Mouse (Mus musculus) cortical plate, adult 2 months (tissue): ENCODE measurements around the gene Zfp458. TPM values are rescaled to one million over a fixed set of nuclear protein-coding genes. Genes with fewer than 3 reads are reported as not detected.
"Not testable (repeated sequence)": the region's sequence is repeated elsewhere in the genome, so short reads cannot be mapped to it uniquely, and the experiment has no call there.

Experiments
- H3K27ac ChIP-seq: fragments of 200-500 bp; 2 replicates; pipeline ENCODE4 v1.5.1; 2012; ENCODE audit warnings: low read length, control low read depth, inconsistent platforms; ENCODE audit not compliant: insufficient read depth
- H3K4me1 ChIP-seq: fragments of 200-500 bp; 2 replicates; pipeline ENCODE4 v1.6.1; 2011; ENCODE audit warnings: low read length; ENCODE audit not compliant: control insufficient read depth, insufficient read depth
- H3K4me3 ChIP-seq: fragments of 200-500 bp; 2 replicates; pipeline ENCODE4 v1.5.1; 2011; ENCODE audit warnings: mild to moderate bottlenecking, low read length, control low read depth; ENCODE audit not compliant: insufficient read depth
- CTCF ChIP-seq: fragments of 200-500 bp; IDR thresholded peaks from 2 replicates; pipeline ENCODE4 v1.5.1; 2011; ENCODE audit warnings: mild to moderate bottlenecking, control low read depth, low read length; ENCODE audit not compliant: insufficient read depth; ENCODE audit errors: extremely low read depth
- POLR2A ChIP-seq: fragments of 200-500 bp; IDR thresholded peaks from 2 replicates; pipeline ENCODE4 v1.6.1; 2011; ENCODE audit warnings: mild to moderate bottlenecking, low read length, control low read depth; ENCODE audit not compliant: insufficient read depth; ENCODE audit errors: extremely low read depth
- polyA plus RNA-seq: library from polyadenylated mRNA; depleted of rRNA; stranded (reverse); fragments of >200 nt; gene quantifications from 2 replicates; pipeline ENCODE4 v1.2.3, GENCODE M21; 2012; rRNA removed

The Zfp458 gene
- polyA plus RNA-seq = 3.8 and 4.2 TPM in 2 replicates

DNA sequence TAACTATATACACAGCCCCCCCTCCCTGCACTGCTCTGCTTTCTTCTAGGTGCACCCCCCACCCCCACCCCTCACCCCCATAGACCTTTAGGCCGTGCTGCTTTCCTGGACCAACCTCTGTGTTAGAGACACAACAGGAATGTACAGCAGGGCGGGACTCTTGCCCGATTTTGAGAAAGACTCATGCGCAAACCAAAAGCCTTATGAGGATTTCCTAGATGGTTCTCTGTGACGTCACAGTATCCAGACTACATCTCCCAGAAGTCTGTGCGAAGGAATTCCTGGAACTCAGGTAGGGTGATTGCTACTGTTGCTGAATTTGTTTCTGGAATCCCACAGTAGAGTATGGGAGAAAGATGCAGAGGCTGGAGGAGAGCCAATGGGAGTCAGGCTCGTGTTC lies at the start of gene Zfp458:
Gene Zfp458, minus strand, starts transcription at position 153 of the 400 bp plus-strand sequence.
- H3K27ac ChIP-seq = no peak within 1 kb of the TSS
- H3K4me1 ChIP-seq = no peaks in the 10 kb centered on the region
- TF ChIP-seq POLR2A (no peak), CTCF (no peak)
- no peak within 1 kb of the TSS for H3K4me3 ChIP-seq

DNA sequence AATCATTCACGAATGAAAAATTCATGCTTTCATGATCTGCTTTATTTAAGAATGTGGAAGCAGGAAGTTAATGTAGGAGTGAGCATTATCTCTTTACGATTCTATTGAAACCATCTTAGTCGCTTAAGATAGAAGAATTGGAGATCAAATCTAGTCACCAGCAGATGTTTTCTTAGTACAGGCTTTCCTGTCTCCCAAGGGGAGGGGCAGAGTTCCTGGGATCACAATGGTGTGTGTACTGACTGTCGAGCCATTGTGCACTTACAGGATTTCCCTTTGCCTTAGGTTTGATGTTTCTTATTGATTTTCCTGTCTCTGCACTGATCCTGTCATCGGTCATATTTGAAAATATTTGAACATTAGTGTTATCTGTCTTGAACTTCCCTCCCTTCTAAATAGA lies 28.5 kb upstream of the Zfp458 start:
- Histone ChIP-seq H3K27ac (no peak overlapping the region), H3K4me3 (peak overlapping the region; percentile 95; the same call in 1 of the 2 replicates), H3K4me1 (no peaks in the 10 kb centered on the region)
- TF ChIP-seq CTCF = no peak
- no peak for TF ChIP-seq POLR2A

DNA sequence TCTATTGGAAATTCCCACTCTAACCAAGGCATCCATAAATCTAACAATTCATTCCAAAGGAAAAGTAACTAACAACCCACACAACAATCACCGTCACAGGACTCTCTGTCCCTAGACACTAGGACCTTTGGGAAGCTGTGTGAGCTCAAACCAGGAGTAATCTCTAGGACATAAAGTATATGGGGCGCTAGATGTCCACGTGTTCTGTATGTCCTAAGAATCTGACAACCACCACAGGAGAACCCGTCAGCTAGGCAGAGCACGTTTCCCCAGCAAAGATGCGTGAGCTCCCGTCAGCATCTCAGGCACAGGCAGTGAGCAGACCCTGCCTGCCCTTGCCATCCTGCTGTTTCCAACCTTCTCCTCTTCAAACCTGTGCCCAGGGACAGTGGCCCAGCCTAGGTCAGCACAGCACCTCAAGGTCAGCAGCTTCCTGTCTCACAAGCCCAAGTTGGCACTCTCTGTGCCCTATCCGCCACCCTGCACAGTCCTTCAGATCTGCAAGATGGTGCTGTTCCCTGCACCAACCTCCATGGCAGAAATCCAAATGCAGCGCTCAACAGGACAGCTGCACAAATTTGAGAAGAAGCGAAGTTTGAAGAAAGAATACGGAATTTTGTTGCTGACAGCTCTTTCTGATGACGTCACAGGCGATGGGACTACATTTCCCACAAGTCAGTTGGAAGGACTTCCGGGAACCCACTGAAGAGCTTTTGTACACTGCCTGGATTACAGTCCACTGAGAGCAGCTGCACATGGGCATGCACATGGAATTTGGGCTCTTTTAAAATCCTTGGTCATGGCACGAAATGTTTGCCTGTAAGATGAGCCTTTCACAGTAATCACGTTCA lies 27.8 kb upstream of the Zfp458 start, which contains the start of gene Zfp457:
Gene Zfp457, minus strand, starts transcription at position 664 of the 851 bp plus-strand sequence.
- peak within 1 kb of the TSS; percentile 79 for H3K27ac ChIP-seq
- TF ChIP-seq POLR2A (peak; percentile 89), CTCF (no peak)
- H3K4me3 ChIP-seq = peak within 1 kb of the TSS; percentile 95
- no peaks in the 10 kb centered on the region for H3K4me1 ChIP-seq

DNA sequence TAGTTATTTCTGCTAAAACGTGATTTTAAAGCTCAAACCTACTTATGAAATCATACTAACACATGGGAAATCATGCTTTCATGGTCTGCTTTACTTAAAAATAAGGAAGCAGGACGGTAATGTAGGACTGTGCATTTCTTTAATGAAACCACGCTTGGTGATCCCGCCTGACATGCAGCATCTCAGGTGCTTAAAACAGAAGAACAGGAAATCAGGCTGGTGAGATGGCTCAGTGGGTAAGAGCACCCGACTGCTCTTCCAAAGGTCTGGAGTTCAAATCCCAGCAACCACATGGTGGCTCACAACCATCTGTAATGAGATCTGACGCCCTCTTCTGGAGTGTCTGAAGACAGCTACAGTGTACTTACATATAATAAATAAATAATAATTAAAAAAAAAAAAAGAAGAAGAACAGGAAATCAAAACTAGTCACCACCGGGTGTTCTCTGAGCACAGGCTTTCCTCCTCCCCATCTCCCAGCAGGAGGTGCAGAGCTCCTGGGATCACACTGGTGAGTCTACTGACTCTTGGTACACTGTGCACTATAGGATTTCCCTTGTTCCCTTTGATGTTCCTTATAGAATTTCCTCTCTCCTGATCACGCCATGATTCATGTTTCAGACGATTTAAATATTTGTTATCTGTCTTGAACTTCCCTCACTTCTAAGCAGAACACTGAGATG lies 8.7 kb downstream of the Zfp458 start:
- not testable (repeated sequence) for H3K4me1 ChIP-seq, H3K27ac ChIP-seq
- peak overlapping the region; percentile 74 for H3K4me3 ChIP-seq

DNA sequence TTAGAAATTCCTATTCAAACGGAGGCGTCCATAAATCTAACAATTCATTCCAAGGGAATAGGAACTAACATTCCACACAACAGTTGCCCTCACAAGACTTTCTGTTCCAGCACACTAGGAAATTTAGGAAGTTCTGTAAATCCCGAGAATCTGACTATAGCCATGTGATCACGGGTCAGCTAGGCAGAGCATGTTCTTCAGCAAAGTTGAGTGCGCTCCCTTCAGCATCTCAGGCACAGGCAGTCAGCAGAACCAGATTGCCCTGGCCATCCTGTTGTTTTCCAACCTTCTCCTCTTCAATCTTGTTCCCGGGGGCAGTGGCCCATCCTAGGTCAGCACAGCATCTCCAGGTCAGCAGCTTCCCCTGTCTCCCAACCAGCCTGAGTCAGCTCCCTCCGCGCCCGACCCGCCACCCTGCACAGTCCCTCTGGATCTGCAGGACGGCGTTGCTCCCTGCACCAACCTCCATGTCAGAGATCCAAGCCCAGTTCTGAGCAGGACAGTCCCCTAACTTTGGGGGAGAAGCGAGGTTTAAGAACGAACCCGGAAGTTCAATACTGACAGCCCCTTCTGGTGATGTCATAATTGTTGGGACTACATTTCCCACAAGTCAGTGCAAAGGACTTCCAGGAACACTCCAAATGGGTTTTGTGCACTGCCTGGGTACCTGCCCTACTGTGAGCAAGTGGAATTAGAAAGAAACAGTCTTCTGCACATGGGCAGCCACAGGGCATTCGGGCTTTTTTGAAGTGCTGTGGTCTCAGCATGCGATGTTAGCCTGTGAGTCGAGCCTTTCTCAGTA lies 9.5 kb downstream of the Zfp458 start:
- H3K4me1 ChIP-seq = no peaks in the 10 kb centered on the region; the same call in 1 of the 2 replicates
- H3K4me3 ChIP-seq = peak overlapping the region; percentile 74
- no peak overlapping the region for H3K27ac ChIP-seq
- TF ChIP-seq CTCF (no peak), POLR2A (peak; percentile 36; the same call in 1 of the 2 replicates)

DNA sequence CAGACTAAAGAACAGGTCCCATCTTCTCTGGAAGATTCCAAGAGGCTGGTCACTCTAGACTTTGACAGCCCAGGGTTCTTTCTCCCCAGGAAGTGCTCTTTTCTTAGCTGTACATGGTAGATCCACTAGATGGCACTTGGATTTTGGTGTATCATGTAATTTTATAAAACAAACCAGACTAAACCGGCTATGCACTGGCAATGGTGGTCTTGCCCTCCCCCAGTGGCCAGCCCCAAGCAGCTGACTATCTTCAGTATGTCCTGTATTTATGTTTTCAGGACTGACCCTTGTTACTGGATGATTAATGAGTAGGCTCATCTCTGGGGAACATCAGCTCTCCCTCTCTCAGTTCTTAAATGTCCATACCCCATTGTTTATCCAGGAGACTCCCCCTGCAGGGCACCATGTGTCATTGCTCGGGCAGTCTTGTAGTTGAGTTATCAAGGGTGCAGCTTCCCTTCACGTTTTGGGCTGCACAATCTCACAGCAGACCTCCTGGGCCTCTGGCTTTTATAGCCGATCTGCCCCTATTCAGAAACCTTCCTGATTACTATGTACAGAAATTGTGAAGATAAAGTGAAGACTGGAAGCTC lies 64.2 kb downstream of the Zfp458 start:
- no peak for TF ChIP-seq CTCF
- no peaks in the 10 kb centered on the region for H3K4me1 ChIP-seq
- no peak overlapping the region for H3K27ac ChIP-seq
- H3K4me3 ChIP-seq = no peak overlapping the region

Other genes with a start within 250 kb of the Zfp458 start
- gene Zfp712, start 217.3 kb downstream of the Zfp458 start, polyA plus RNA-seq = 2.2 and 2.4 TPM in 2 replicates
- 2.9 and 3.0 TPM in 2 replicates for gene Zfp708, start 180.5 kb downstream of the Zfp458 start, polyA plus RNA-seq
- gene Gm28557, start 169.9 kb downstream of the Zfp458 start, polyA plus RNA-seq = 1.9 and 2.1 TPM in 2 replicates
- gene Rslcan18, start 162.2 kb downstream of the Zfp458 start, polyA plus RNA-seq = 0.19 TPM in 2 replicates
- gene Zfp759, start 156.8 kb downstream of the Zfp458 start, polyA plus RNA-seq = 3.2 and 3.6 TPM in 2 replicates
- 3.8 and 4.1 TPM in 2 replicates for gene Rsl1, start 105.3 kb downstream of the Zfp458 start, polyA plus RNA-seq
- 1.4 and 1.5 TPM in 2 replicates for gene Zfp455, start 84.0 kb downstream of the Zfp458 start, polyA plus RNA-seq
- 2.7 and 3.4 TPM in 2 replicates for gene Zfp457, start 28.0 kb upstream of the Zfp458 start, polyA plus RNA-seq
- gene Zfp595, start 54.1 kb upstream of the Zfp458 start, polyA plus RNA-seq = 2.3 and 2.6 TPM in 2 replicates
- not detected in 2 replicates for gene Gm28044, start 82.1 kb upstream of the Zfp458 start, polyA plus RNA-seq
- gene Zfp953, start 82.1 kb upstream of the Zfp458 start, polyA plus RNA-seq = 0.48 and 0.57 TPM in 2 replicates
- gene Gm28041, start 97.3 kb upstream of the Zfp458 start, polyA plus RNA-seq = 0.15 and 0.44 TPM in 2 replicates
- gene Zfp456, start 97.3 kb upstream of the Zfp458 start, polyA plus RNA-seq = 0.52 and 0.61 TPM in 2 replicates
- gene Zfp429, start 121.4 kb upstream of the Zfp458 start, polyA plus RNA-seq = 3.9 and 4.6 TPM in 2 replicates
- 3.8 and 4.5 TPM in 2 replicates for gene Zfp459, start 143.0 kb upstream of the Zfp458 start, polyA plus RNA-seq
- 9.1 TPM in 2 replicates for gene Zfp874a, start 173.2 kb upstream of the Zfp458 start, polyA plus RNA-seq
- gene Zfp874b, start 205.8 kb upstream of the Zfp458 start, polyA plus RNA-seq = 10.0 and 11.5 TPM in 2 replicates
- gene Zfp58, start 222.1 kb upstream of the Zfp458 start, polyA plus RNA-seq = 5.6 and 5.7 TPM in 2 replicates
- 0.15 TPM in 1 of 2 replicates, not detected in the other for gene Gm26965, start 247.7 kb upstream of the Zfp458 start, polyA plus RNA-seq
- gene Zfp87, start 247.7 kb upstream of the Zfp458 start, polyA plus RNA-seq = 27.9 and 29.4 TPM in 2 replicates